Mouse (Mus musculus) embryonic facial prominence, embryonic 14.5 days (tissue): ENCODE measurements around the gene Fdxacb1. TPM values are rescaled to one million over a fixed set of nuclear protein-coding genes. Genes with fewer than 3 reads are reported as not detected.
A peak's percentile ranks its signal among the peaks of the same experiment; 100 is the strongest.

Experiments
- ATAC-seq: fragments of 200-750 bp; cut with Nextera tagmentation; 2 replicates; pipeline ENCODE4 v1.8.0; 2017; ENCODE audit warnings: low read depth, moderate number of reproducible peaks, moderate TSS enrichment
- DNase-seq: peaks from one replicate; pipeline ENCODE4 v3.0.0-alpha.2; 2015; ENCODE audit warnings: low spot score
- H3K27ac ChIP-seq: fragments of 300-500 bp; sonication (generic); replicated peaks from 2 replicates; pipeline ENCODE4 v1.5.1; 2014; ENCODE audit warnings: low read depth, mild to moderate bottlenecking, low read length, moderate library complexity
- H3K27me3 ChIP-seq: fragments of 300-500 bp; sonication (generic); replicated peaks from 2 replicates; pipeline ENCODE4 v1.6.1; 2014; ENCODE audit warnings: low read length; ENCODE audit not compliant: control insufficient read depth, insufficient read depth
- H3K36me3 ChIP-seq: fragments of 300-500 bp; sonication (generic); 2 replicates; pipeline ENCODE4 v1.6.1; 2014; ENCODE audit warnings: low read length, mixed read lengths; ENCODE audit not compliant: control insufficient read depth, insufficient read depth
- H3K4me1 ChIP-seq: fragments of 300-500 bp; sonication (generic); 2 replicates; pipeline ENCODE4 v1.6.1; 2014; ENCODE audit warnings: antibody characterized with exemption, low read length; ENCODE audit not compliant: control insufficient read depth, insufficient read depth
- H3K4me2 ChIP-seq: fragments of 300-500 bp; sonication (generic); 2 replicates; pipeline ENCODE4 v1.6.1; 2014; ENCODE audit warnings: low read depth, mild to moderate bottlenecking, low read length, moderate library complexity, mixed read lengths
- H3K4me3 ChIP-seq: fragments of 300-500 bp; sonication (generic); 2 replicates; pipeline ENCODE4 v1.5.1; 2014; ENCODE audit warnings: low read depth, mild to moderate bottlenecking, low read length
- H3K9ac ChIP-seq: fragments of 300-500 bp; sonication (generic); 2 replicates; pipeline ENCODE4 v1.6.1; 2014; ENCODE audit warnings: low read depth, mild to moderate bottlenecking, low read length, moderate library complexity, mixed read lengths
- H3K9me3 ChIP-seq: fragments of 300-500 bp; sonication (generic); 2 replicates; pipeline ENCODE4 v1.6.1; 2016; ENCODE audit warnings: low read length; ENCODE audit not compliant: control insufficient read depth
- WGBS: fragments of 180-500 bp; shearing (Covaris S2); extraction: QIAGEN DNeasy Blood & Tissue Kit; methylation state at CpG from one replicate; pipeline ENCODE4 v1.1.7; 2014; 5-methylcytosine and 5-hydroxymethylcytosine counted together
- polyA plus RNA-seq: library from polyadenylated mRNA; unstranded; fragments of >200 nt; fragmentation: Nextera tagmentation; extraction: Ambion mirVana; gene quantifications from 2 replicates; pipeline ENCODE4 v1.2.1, GENCODE M21; 2014

Gene Fdxacb1
- polyA plus RNA-seq, 1 experiment from 2014 or later: 10.2 TPM

- ATAC-seq: peak; percentile 48
These were observed 7.7 kb downstream of the Fdxacb1 start for GRCm38 (mm10) chr9:50775662-50776126.

GRCm38 (mm10) chr9:50776162-50776760 lies 8.2 kb downstream of the Fdxacb1 start:
- WGBS: 63% methylated on average over 11 of the region's 11 CpGs
- Histone ChIP-seq H3K36me3 (peaks cover 48% of the 10 kb centered on the region), H3K4me2 (peak overlapping the region; percentile 83), H3K27ac (0 out of 2 replicates have a peak overlapping the region, but pooled peaks have one; percentile 90), H3K4me3 (peak overlapping the region; percentile 95), H3K27me3 (no peaks in the 10 kb centered on the region), H3K9ac (peak overlapping the region; percentile 93), H3K9me3 (no peaks in the 10 kb centered on the region), H3K4me1 (peaks cover 15% of the 10 kb centered on the region; the same call in 1 of the 2 replicates)
- DNase-seq (no peak), ATAC-seq (no peak)

More at GRCm38 (mm10) chr9:50775662-50776126, 7.7 kb downstream of the Fdxacb1 start:
- peak overlapping the region; percentile 83 for H3K4me2 ChIP-seq
- peak overlapping the region; percentile 90 for H3K27ac ChIP-seq
- peak; percentile 19 for DNase-seq
- peak overlapping the region; percentile 93 for H3K9ac ChIP-seq
- peaks cover 45% of the 10 kb centered on the region for H3K36me3 ChIP-seq
- WGBS: under 1% methylated on average over 17 of the region's 30 CpGs
- H3K9me3 ChIP-seq: no peaks in the 10 kb centered on the region
- H3K4me3 ChIP-seq: peak overlapping the region; percentile 95
- H3K27me3 ChIP-seq: no peaks in the 10 kb centered on the region
- peaks cover 15% of the 10 kb centered on the region; the same call in 1 of the 2 replicates for H3K4me1 ChIP-seq

GRCm38 (mm10) chr9:50782155-50782554 lies 14.1 kb downstream of the Fdxacb1 start:
- H3K27ac ChIP-seq: no peak overlapping the region
- H3K27me3 ChIP-seq: no peaks in the 10 kb centered on the region
- H3K4me3 ChIP-seq: no peak overlapping the region
- H3K9me3 ChIP-seq: no peaks in the 10 kb centered on the region
- no peak overlapping the region for H3K9ac ChIP-seq
- no peaks in the 10 kb centered on the region for H3K4me1 ChIP-seq
- 71% methylated on average over 2 of the region's 2 CpGs for WGBS
- no peak for ATAC-seq
- H3K36me3 ChIP-seq: peaks cover 87% of the 10 kb centered on the region
- DNase-seq: no peak
- no peak overlapping the region for H3K4me2 ChIP-seq

GRCm38 (mm10) chr9:50795266-50795665 lies 27.2 kb downstream of the Fdxacb1 start:
- Histone ChIP-seq H3K27ac (no peak overlapping the region), H3K9me3 (no peaks in the 10 kb centered on the region), H3K4me1 (no peaks in the 10 kb centered on the region), H3K9ac (no peak overlapping the region), H3K36me3 (peaks cover 70% of the 10 kb centered on the region), H3K4me2 (no peak overlapping the region), H3K27me3 (no peaks in the 10 kb centered on the region), H3K4me3 (no peak overlapping the region)
- no peak for DNase-seq
- WGBS: 84% methylated on average over 3 of the region's 3 CpGs
- ATAC-seq: no peak

- ATAC-seq: no peak
- Histone ChIP-seq H3K4me1 (no peaks in the 10 kb centered on the region), H3K36me3 (peaks cover 73% of the 10 kb centered on the region), H3K4me2 (no peak overlapping the region), H3K27me3 (no peaks in the 10 kb centered on the region), H3K9me3 (no peaks in the 10 kb centered on the region), H3K4me3 (no peak overlapping the region), H3K27ac (no peak overlapping the region), H3K9ac (no peak overlapping the region)
- WGBS: 89% methylated on average over 8 of the region's 8 CpGs
- no peak for DNase-seq
These were observed 28.7 kb downstream of the Fdxacb1 start for GRCm38 (mm10) chr9:50796776-50797175.

- no peak overlapping the region for H3K27ac ChIP-seq
- no peak overlapping the region for H3K9ac ChIP-seq
- 92% methylated on average over 7 of the region's 7 CpGs for WGBS
- no peak overlapping the region for H3K4me2 ChIP-seq
- peaks cover 73% of the 10 kb centered on the region for H3K36me3 ChIP-seq
- no peaks in the 10 kb centered on the region for H3K4me1 ChIP-seq
- H3K9me3 ChIP-seq: no peaks in the 10 kb centered on the region
- ATAC-seq (no peak), DNase-seq (no peak)
- no peaks in the 10 kb centered on the region for H3K27me3 ChIP-seq
- H3K4me3 ChIP-seq: no peak overlapping the region
These were observed 29.6 kb downstream of the Fdxacb1 start for GRCm38 (mm10) chr9:50797641-50798040.

- Histone ChIP-seq H3K9ac (no peak overlapping the region), H3K9me3 (no peaks in the 10 kb centered on the region), H3K27me3 (no peaks in the 10 kb centered on the region), H3K4me2 (no peak overlapping the region), H3K4me1 (no peaks in the 10 kb centered on the region), H3K4me3 (no peak overlapping the region), H3K36me3 (peaks cover 74% of the 10 kb centered on the region), H3K27ac (no peak overlapping the region)
- WGBS: 80% methylated on average over 5 of the region's 5 CpGs
- DNase-seq (no peak), ATAC-seq (no peak)
These were observed 30.3 kb downstream of the Fdxacb1 start for GRCm38 (mm10) chr9:50798368-50798767.

GRCm38 (mm10) chr9:50800985-50801384 lies 32.9 kb downstream of the Fdxacb1 start:
- ATAC-seq (no peak), DNase-seq (peak; percentile 63)
- no peak overlapping the region for H3K4me2 ChIP-seq
- WGBS: 64% methylated on average over 2 of the region's 2 CpGs
- no peak overlapping the region for H3K4me3 ChIP-seq
- H3K9ac ChIP-seq: no peak overlapping the region
- H3K27ac ChIP-seq: no peak overlapping the region
- peaks cover 80% of the 10 kb centered on the region for H3K36me3 ChIP-seq
- no peaks in the 10 kb centered on the region for H3K9me3 ChIP-seq
- H3K4me1 ChIP-seq: no peaks in the 10 kb centered on the region
- no peaks in the 10 kb centered on the region for H3K27me3 ChIP-seq
